Mouse (Mus musculus) brown adipose tissue, adult 24 weeks (tissue): ENCODE measurements around the gene Mff. TPM values are rescaled to one million over a fixed set of nuclear protein-coding genes. Genes with fewer than 3 reads are reported as not detected.

Source experiments
- H3K27ac ChIP-seq: fragments of 200-500 bp; replicated peaks from 2 replicates; pipeline ENCODE4 v1.5.1; 2012; ENCODE audit warnings: low read depth, mild to moderate bottlenecking, low read length
- H3K4me1 ChIP-seq: fragments of 200-500 bp; 2 replicates; pipeline ENCODE4 v1.6.1; 2012; ENCODE audit warnings: low read length, mixed read lengths; ENCODE audit not compliant: control insufficient read depth, insufficient read depth, insufficient read length
- H3K4me3 ChIP-seq: fragments of 200-500 bp; 2 replicates; pipeline ENCODE4 v1.5.1; 2012; ENCODE audit warnings: low read depth, mild to moderate bottlenecking, low read length, moderate library complexity; ENCODE audit not compliant: insufficient read depth
- polyA plus RNA-seq: library from polyadenylated mRNA; stranded (reverse); fragments of >200 nt; gene quantifications from 2 replicates; pipeline ENCODE4 v1.2.4, GENCODE M21; 2012; ENCODE audit not compliant: missing spikeins, insufficient read depth, insufficient read length

Mff gene
- polyA plus RNA-seq, 1 experiment: 191 TPM

- Histone ChIP-seq H3K27ac (no peak overlapping the region), H3K4me3 (no peak overlapping the region), H3K4me1 (no peaks in the 10 kb centered on the region)
These were observed 34.8 kb downstream of the Mff start for GRCm38 (mm10) chr1:82759520-82759919.

- Histone ChIP-seq H3K4me1 (no peaks in the 10 kb centered on the region), H3K4me3 (no peak overlapping the region), H3K27ac (no peak overlapping the region)
These were observed 36.9 kb downstream of the Mff start for GRCm38 (mm10) chr1:82761454-82762169.

- no peaks in the 10 kb centered on the region for H3K4me1 ChIP-seq
- no peak overlapping the region for H3K4me3 ChIP-seq
- H3K27ac ChIP-seq: no peak overlapping the region
These were observed 37.6 kb downstream of the Mff start for GRCm38 (mm10) chr1:82762274-82762673.

- no peak overlapping the region for H3K4me3 ChIP-seq
- H3K4me1 ChIP-seq: no peaks in the 10 kb centered on the region
- H3K27ac ChIP-seq: no peak overlapping the region
These were observed 41.5 kb downstream of the Mff start for GRCm38 (mm10) chr1:82766227-82766626.

GRCm38 (mm10) chr1:82766641-82767040 lies 42.0 kb downstream of the Mff start:
- no peak overlapping the region for H3K4me3 ChIP-seq
- no peak overlapping the region for H3K27ac ChIP-seq
- H3K4me1 ChIP-seq: no peaks in the 10 kb centered on the region

- Histone ChIP-seq H3K4me3 (no peak within 1 kb of the TSS), H3K27ac (no peak within 1 kb of the TSS), H3K4me1 (no peaks in the 10 kb centered on the region)
These were observed 43.6 kb downstream of the Mff start, which contains the start of gene Tm4sf20 for GRCm38 (mm10) chr1:82768269-82768668. Gene Tm4sf20 (minus strand): TSS chr1:82768461.

- Histone ChIP-seq H3K4me1 (no peaks in the 10 kb centered on the region), H3K27ac (no peak within 1 kb of the TSS), H3K4me3 (no peak within 1 kb of the TSS)
These were observed 46.4 kb downstream of the Mff start, which contains the start of gene Gm47791 for GRCm38 (mm10) chr1:82771022-82771586. Gene Gm47791 (minus strand): TSS chr1:82771243.

GRCm38 (mm10) chr1:82772428-82772827 lies 47.7 kb downstream of the Mff start:
- Histone ChIP-seq H3K4me3 (no peak overlapping the region), H3K4me1 (no peaks in the 10 kb centered on the region), H3K27ac (no peak overlapping the region)

GRCm38 (mm10) chr1:82773208-82773607 lies 48.5 kb downstream of the Mff start:
- no peak overlapping the region for H3K4me3 ChIP-seq
- no peak overlapping the region for H3K27ac ChIP-seq
- H3K4me1 ChIP-seq: no peaks in the 10 kb centered on the region

GRCm38 (mm10) chr1:82775293-82775692 lies 50.6 kb downstream of the Mff start:
- no peak overlapping the region for H3K4me3 ChIP-seq
- H3K27ac ChIP-seq: no peak overlapping the region

GRCm38 (mm10) chr1:82779388-82779966 lies 54.8 kb downstream of the Mff start:
- no peak overlapping the region for H3K27ac ChIP-seq
- H3K4me1 ChIP-seq: no peaks in the 10 kb centered on the region
- H3K4me3 ChIP-seq: no peak overlapping the region

More at GRCm38 (mm10) chr1:82775293-82775692, 50.6 kb downstream of the Mff start:
- no peaks in the 10 kb centered on the region for H3K4me1 ChIP-seq

- Histone ChIP-seq H3K4me3 (no peak overlapping the region), H3K4me1 (no peaks in the 10 kb centered on the region), H3K27ac (no peak overlapping the region)
These were observed 58.9 kb downstream of the Mff start for GRCm38 (mm10) chr1:82783559-82783958.

GRCm38 (mm10) chr1:82785546-82785945 lies 60.9 kb downstream of the Mff start:
- no peak overlapping the region for H3K4me3 ChIP-seq
- no peak overlapping the region for H3K27ac ChIP-seq
- no peaks in the 10 kb centered on the region for H3K4me1 ChIP-seq

- Histone ChIP-seq H3K27ac (no peak overlapping the region), H3K4me1 (no peaks in the 10 kb centered on the region), H3K4me3 (no peak overlapping the region)
These were observed 62.7 kb downstream of the Mff start for GRCm38 (mm10) chr1:82787414-82787813.

- Histone ChIP-seq H3K27ac (no peak overlapping the region), H3K4me3 (no peak overlapping the region), H3K4me1 (no peaks in the 10 kb centered on the region)
These were observed 63.4 kb downstream of the Mff start for GRCm38 (mm10) chr1:82788070-82788469.

- Histone ChIP-seq H3K4me1 (no peaks in the 10 kb centered on the region), H3K4me3 (no peak overlapping the region), H3K27ac (no peak overlapping the region)
These were observed 66.4 kb downstream of the Mff start for GRCm38 (mm10) chr1:82791105-82791504.
